Mouse (Mus musculus): ENCODE data around the gene Aox1. TPM values are rescaled to one million over a fixed set of nuclear protein-coding genes. Genes with fewer than 3 reads are reported as not detected.
A peak's percentile ranks its signal among the peaks of the same experiment; 100 is the strongest.

Aox1 gene
- polyA plus RNA-seq, 1 experiment from 2014 or later = 0.05 TPM

DNA sequence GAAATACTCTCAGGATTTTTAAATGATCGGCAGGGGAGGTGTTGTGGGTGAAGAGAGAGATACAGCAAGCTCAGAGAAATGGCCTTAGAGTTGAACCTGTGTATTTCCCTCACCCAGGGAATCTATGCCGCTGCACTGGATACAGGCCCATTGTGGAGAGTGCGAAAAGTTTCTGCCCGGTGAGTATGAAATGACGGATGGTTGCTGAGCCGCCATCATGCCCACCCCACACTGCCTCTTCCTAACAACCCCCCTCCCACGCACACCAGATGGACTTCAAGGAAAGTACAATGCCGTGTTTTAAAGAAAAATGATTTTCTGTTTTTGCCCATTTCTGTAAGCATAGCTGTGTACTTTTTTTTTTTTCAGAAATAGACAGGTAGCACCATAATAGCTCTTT is 95.2 kb downstream of the Aox1 start:
- Histone ChIP-seq H3K9me3 (ENCODE audit: control insufficient read depth, low read length) (no peaks in the 10 kb centered on the region), H3K4me1 (replicated peaks; ENCODE audit: control insufficient read depth, insufficient read depth, low read length) (no peaks in the 10 kb centered on the region), H3K27ac (ENCODE audit: low read depth) (no peak overlapping the region), H3K27me3 (replicated peaks; ENCODE audit: control insufficient read depth, insufficient read depth, low read length) (no peaks in the 10 kb centered on the region), H3K9ac (ENCODE audit: low read length) (no peak overlapping the region), H3K4me2 (ENCODE audit: low read length) (no peak overlapping the region), H3K4me3 (ENCODE audit: low read depth, low read length) (no peak overlapping the region), H3K36me3 (ENCODE audit: control insufficient read depth, insufficient read depth, low read length) (no peaks in the 10 kb centered on the region)
- WGBS = 82% methylated on average over 8 of the region's 8 CpGs
- no peak for DNase-seq (ENCODE audit: low spot score)
- ATAC-seq (replicated peaks; ENCODE audit: low FRiP score, low TSS enrichment, low read depth) = no peak

GRCm38 (mm10) chr1:58137891-58138290 is 108.2 kb downstream of the Aox1 start:
- DNase-seq (ENCODE audit: low spot score) = no peak
- no peak for ATAC-seq (replicated peaks; ENCODE audit: low FRiP score, low TSS enrichment, low read depth)
- Histone ChIP-seq H3K27ac (ENCODE audit: low read depth) (no peak overlapping the region), H3K4me3 (ENCODE audit: low read depth, low read length) (no peak overlapping the region), H3K27me3 (replicated peaks; ENCODE audit: control insufficient read depth, insufficient read depth, low read length) (no peaks in the 10 kb centered on the region), H3K36me3 (ENCODE audit: control insufficient read depth, insufficient read depth, low read length) (no peaks in the 10 kb centered on the region), H3K4me2 (ENCODE audit: low read length) (no peak overlapping the region), H3K4me1 (replicated peaks; ENCODE audit: control insufficient read depth, insufficient read depth, low read length) (no peaks in the 10 kb centered on the region), H3K9me3 (ENCODE audit: control insufficient read depth, low read length) (peaks cover 3% of the 10 kb centered on the region; the same call in 1 of the 2 replicates), H3K9ac (ENCODE audit: low read length) (no peak overlapping the region)

DNA sequence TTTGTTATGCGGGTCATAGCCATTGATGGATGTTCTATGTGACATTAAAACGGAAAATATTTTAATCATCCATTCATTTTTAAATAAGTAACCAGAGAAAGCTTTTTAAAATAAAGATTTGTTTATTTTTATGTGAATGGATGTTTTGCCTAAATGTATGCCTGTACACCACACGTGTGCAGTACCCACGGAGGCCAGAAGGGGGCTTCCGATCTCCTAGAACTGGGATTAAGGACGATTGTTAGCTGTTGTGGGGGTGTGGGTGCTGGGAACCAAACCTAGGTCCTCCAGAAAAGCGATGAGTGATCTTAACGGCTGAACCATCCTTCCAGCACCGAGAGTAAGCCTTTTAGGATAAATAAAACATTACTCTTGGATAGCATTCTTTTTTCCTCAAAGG is 109.3 kb downstream of the Aox1 start:
- H3K27ac ChIP-seq (ENCODE audit: low read depth) = no peak overlapping the region
- peaks cover 3% of the 10 kb centered on the region; the same call in 1 of the 2 replicates for H3K9me3 ChIP-seq (ENCODE audit: control insufficient read depth, low read length)
- H3K27me3 ChIP-seq (replicated peaks; ENCODE audit: control insufficient read depth, insufficient read depth, low read length) = no peaks in the 10 kb centered on the region
- WGBS = 88% methylated on average over 9 of the region's 9 CpGs
- no peaks in the 10 kb centered on the region for H3K4me1 ChIP-seq (replicated peaks; ENCODE audit: control insufficient read depth, insufficient read depth, low read length)
- no peak overlapping the region for H3K9ac ChIP-seq (ENCODE audit: low read length)
- no peak for ATAC-seq (replicated peaks; ENCODE audit: low FRiP score, low TSS enrichment, low read depth)
- no peak for DNase-seq (ENCODE audit: low spot score)
- no peak overlapping the region for H3K4me2 ChIP-seq (ENCODE audit: low read length)
- no peaks in the 10 kb centered on the region for H3K36me3 ChIP-seq (ENCODE audit: control insufficient read depth, insufficient read depth, low read length)
- H3K4me3 ChIP-seq (ENCODE audit: low read depth, low read length) = no peak overlapping the region

DNA sequence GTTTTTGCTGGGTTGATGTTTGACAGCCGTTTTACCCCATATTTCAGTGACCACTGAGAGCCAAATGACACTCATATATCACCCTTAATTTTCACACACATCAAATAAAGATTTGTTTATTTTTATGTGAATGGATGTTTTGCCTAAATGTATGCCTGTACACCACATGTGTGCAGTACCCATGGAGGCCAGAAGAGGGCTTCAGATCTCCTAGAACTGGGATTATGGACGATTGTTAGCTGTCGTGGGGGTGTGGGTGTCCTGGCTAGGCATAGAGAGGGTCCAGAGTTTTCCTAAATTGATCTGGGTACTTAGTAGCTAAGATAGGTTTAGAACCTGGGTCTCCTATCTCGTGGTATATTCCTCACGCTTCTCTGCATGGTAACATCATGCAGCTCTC is 110.9 kb downstream of the Aox1 start:
- 86% methylated on average over 5 of the region's 5 CpGs for WGBS
- Histone ChIP-seq H3K36me3 (ENCODE audit: control insufficient read depth, insufficient read depth, low read length) (no peaks in the 10 kb centered on the region), H3K4me1 (replicated peaks; ENCODE audit: control insufficient read depth, insufficient read depth, low read length) (peaks cover 4% of the 10 kb centered on the region; the same call in 1 of the 2 replicates), H3K9me3 (ENCODE audit: control insufficient read depth, low read length) (peaks cover 3% of the 10 kb centered on the region; the same call in 1 of the 2 replicates), H3K4me2 (ENCODE audit: low read length) (no peak overlapping the region), H3K9ac (ENCODE audit: low read length) (no peak overlapping the region), H3K27ac (ENCODE audit: low read depth) (no peak overlapping the region), H3K27me3 (replicated peaks; ENCODE audit: control insufficient read depth, insufficient read depth, low read length) (no peaks in the 10 kb centered on the region), H3K4me3 (ENCODE audit: low read depth, low read length) (no peak overlapping the region)
- no peak for ATAC-seq (replicated peaks; ENCODE audit: low FRiP score, low TSS enrichment, low read depth)
- DNase-seq (ENCODE audit: low spot score) = no peak

DNA sequence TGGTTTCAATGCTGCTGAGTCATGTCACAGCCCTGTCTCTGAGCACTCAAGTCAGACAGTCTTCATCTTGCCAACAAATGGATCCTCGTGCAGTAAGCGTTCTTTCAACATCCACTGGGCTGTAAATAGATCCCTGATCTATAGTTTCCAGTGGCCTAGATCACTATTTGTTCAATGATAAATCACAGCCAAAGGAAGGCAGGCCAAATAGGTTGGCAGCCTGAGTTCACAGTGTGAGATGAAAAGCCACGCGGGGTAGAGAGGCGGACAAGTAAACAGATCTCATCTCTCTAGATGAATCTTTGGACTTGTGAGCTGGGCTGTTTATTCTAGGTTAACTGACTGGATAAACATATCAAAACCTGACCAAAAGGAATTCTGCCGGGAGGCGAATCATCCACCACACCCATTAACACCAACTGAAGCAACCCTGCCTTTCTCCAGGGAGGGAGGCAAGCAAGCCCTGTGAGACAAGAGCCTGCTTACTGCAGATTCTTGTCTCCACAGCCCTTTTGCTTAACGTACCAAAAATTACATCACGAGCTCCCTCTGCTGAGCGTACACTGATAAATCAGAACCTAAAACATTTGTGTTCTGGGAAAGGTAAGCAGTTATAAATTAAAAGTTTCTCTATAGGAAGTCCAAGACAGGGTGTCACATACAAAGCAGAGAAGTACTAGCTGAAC is 114.8 kb downstream of the Aox1 start:
- H3K9ac ChIP-seq (ENCODE audit: low read length) = no peak overlapping the region
- no peak overlapping the region for H3K4me3 ChIP-seq (ENCODE audit: low read depth, low read length)
- H3K4me1 ChIP-seq (replicated peaks; ENCODE audit: control insufficient read depth, insufficient read depth, low read length) = peaks cover 4% of the 10 kb centered on the region; the same call in 1 of the 2 replicates
- ATAC-seq (replicated peaks; ENCODE audit: low FRiP score, low TSS enrichment, low read depth) (no peak), DNase-seq (ENCODE audit: low spot score) (peak; percentile 60)
- no peaks in the 10 kb centered on the region for H3K36me3 ChIP-seq (ENCODE audit: control insufficient read depth, insufficient read depth, low read length)
- WGBS = 18% methylated on average over 10 of the region's 10 CpGs
- no peak overlapping the region for H3K27ac ChIP-seq (ENCODE audit: low read depth)
- H3K27me3 ChIP-seq (replicated peaks; ENCODE audit: control insufficient read depth, insufficient read depth, low read length) = no peaks in the 10 kb centered on the region
- H3K9me3 ChIP-seq (ENCODE audit: control insufficient read depth, low read length) = no peaks in the 10 kb centered on the region
- peak overlapping the region; percentile 20; the same call in 1 of the 2 replicates for H3K4me2 ChIP-seq (ENCODE audit: low read length)

DNA sequence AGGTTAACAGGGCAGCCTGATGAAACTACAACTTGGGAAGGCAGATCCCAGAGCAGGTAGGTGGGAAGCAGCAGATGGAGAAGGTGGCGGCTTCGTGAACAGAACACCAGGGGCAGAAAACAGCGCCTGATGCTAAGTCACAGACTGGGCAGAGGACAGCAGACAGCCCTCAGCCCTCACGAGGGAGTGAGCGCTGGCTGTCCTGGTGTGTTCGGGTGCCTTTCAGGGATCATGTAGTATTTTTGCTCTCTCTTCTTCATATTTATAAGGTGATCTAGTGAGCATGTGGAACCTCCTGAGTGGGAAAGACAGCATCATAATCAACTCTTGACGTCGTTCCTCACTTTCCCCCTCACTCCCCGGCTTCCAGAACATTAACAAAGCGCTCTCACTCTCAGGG is 116.3 kb downstream of the Aox1 start:
- no peak overlapping the region for H3K4me3 ChIP-seq (ENCODE audit: low read depth, low read length)
- H3K36me3 ChIP-seq (ENCODE audit: control insufficient read depth, insufficient read depth, low read length) = no peaks in the 10 kb centered on the region
- H3K4me1 ChIP-seq (replicated peaks; ENCODE audit: control insufficient read depth, insufficient read depth, low read length) = peaks cover 4% of the 10 kb centered on the region; the same call in 1 of the 2 replicates
- no peak overlapping the region for H3K27ac ChIP-seq (ENCODE audit: low read depth)
- no peak overlapping the region for H3K4me2 ChIP-seq (ENCODE audit: low read length)
- H3K27me3 ChIP-seq (replicated peaks; ENCODE audit: control insufficient read depth, insufficient read depth, low read length) = no peaks in the 10 kb centered on the region
- no peaks in the 10 kb centered on the region for H3K9me3 ChIP-seq (ENCODE audit: control insufficient read depth, low read length)
- no peak for DNase-seq (ENCODE audit: low spot score)
- no peak overlapping the region for H3K9ac ChIP-seq (ENCODE audit: low read length)
- WGBS = 86% methylated on average over 10 of the region's 10 CpGs
- ATAC-seq (replicated peaks; ENCODE audit: low FRiP score, low TSS enrichment, low read depth) = no peak

DNA sequence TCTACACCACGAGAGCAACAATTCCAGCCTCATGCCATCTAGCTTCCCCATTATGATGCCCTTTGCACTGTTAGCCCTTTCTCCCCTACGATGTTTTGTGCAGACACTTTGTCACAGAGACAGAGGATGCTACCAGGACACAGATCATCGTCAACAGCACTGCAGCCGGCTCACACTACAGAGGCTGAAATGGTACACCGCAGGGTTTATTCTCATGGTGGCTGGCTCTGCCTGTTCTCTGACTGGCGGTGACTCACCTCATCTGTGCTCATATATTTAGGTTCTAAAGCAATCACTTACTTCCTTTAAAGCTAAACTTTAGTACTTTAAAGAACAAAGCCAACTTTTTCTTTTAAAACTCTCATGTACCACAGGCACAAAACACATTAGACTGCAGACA is 118.0 kb downstream of the Aox1 start:
- Histone ChIP-seq H3K9me3 (ENCODE audit: control insufficient read depth, low read length) (no peaks in the 10 kb centered on the region), H3K9ac (ENCODE audit: low read length) (no peak overlapping the region), H3K4me1 (replicated peaks; ENCODE audit: control insufficient read depth, insufficient read depth, low read length) (peaks cover 4% of the 10 kb centered on the region; the same call in 1 of the 2 replicates), H3K27me3 (replicated peaks; ENCODE audit: control insufficient read depth, insufficient read depth, low read length) (no peaks in the 10 kb centered on the region), H3K27ac (ENCODE audit: low read depth) (no peak overlapping the region), H3K4me2 (ENCODE audit: low read length) (no peak overlapping the region), H3K36me3 (ENCODE audit: control insufficient read depth, insufficient read depth, low read length) (no peaks in the 10 kb centered on the region), H3K4me3 (ENCODE audit: low read depth, low read length) (no peak overlapping the region)
- WGBS = 70% methylated on average over 6 of the region's 6 CpGs
- DNase-seq (ENCODE audit: low spot score) = peak; percentile 33
- no peak for ATAC-seq (replicated peaks; ENCODE audit: low FRiP score, low TSS enrichment, low read depth)

DNA sequence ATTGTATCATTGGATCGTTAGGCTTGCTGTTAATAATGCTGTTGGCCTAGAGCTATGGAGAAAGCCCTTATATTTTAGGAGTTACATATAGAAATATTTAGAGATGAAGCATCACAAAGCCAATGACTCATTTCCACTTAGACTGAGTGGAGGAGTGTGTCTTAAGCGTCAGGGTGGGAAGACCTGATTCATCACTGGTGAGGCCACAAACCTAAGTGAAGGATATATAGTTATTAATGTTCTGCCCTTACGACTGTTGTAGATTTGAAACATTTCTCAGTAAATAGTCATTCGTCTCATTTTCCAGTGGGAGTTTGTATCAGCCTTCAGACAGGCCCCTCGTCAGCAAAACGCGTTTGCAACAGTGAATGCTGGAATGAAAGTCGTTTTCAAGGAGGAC is 122.5 kb downstream of the Aox1 start:
- no peaks in the 10 kb centered on the region for H3K9me3 ChIP-seq (ENCODE audit: control insufficient read depth, low read length)
- 63% methylated on average over 8 of the region's 8 CpGs for WGBS
- no peak for ATAC-seq (replicated peaks; ENCODE audit: low FRiP score, low TSS enrichment, low read depth)
- no peaks in the 10 kb centered on the region for H3K4me1 ChIP-seq (replicated peaks; ENCODE audit: control insufficient read depth, insufficient read depth, low read length)
- DNase-seq (ENCODE audit: low spot score) = no peak
- H3K36me3 ChIP-seq (ENCODE audit: control insufficient read depth, insufficient read depth, low read length) = no peaks in the 10 kb centered on the region
- no peak overlapping the region for H3K27ac ChIP-seq (ENCODE audit: low read depth)
- no peaks in the 10 kb centered on the region for H3K27me3 ChIP-seq (replicated peaks; ENCODE audit: control insufficient read depth, insufficient read depth, low read length)
- H3K4me2 ChIP-seq (ENCODE audit: low read length) = no peak overlapping the region
- no peak overlapping the region for H3K9ac ChIP-seq (ENCODE audit: low read length)
- H3K4me3 ChIP-seq (ENCODE audit: low read depth, low read length) = no peak overlapping the region
